Mouse (Mus musculus): ENCODE measurements around the gene Foxp1.

Foxp1 gene

DNA sequence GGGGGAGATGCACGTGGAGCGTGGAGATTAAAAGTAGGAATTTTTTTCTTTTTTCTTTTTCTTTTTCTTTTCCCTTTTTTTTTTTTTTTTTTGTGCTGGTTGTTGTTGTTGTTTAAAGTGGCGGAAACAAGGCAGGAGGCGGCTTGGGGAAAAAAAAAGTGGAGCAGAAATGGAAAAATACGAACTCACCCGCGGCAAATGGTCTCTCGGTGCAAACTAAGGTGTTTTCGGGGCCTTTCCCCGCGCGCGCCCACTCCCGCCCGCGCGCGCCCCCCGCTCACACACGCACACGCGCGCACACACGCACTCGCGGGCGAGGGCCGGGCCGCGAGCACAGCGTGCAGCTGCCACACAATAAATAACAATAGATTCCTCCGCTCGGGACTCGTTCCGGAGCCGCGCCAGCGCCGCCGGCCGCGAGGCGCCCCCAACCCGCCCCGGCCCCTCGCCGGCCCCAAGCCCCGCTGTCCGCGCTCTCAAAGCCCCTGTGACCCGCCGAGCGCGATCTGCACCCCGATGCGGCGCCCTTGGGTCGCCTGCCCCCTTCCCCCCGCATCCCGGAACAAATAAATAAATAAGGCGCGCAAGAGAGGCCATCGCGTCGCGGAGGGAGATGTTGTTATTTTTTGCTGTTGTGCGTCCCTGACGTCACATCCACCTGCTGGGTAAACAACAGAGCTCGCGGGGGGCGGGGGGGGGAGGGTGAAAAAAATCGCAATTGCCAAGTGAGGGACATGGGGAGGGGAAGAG is at the start of gene Foxp1:
TSS of gene Foxp1 (minus strand) at position 363 of the 750 bp plus-strand sequence.
- peak; percentile 65 to 66 for DNase-seq (ENCODE audit: low spot score in 2 of 2)

DNA sequence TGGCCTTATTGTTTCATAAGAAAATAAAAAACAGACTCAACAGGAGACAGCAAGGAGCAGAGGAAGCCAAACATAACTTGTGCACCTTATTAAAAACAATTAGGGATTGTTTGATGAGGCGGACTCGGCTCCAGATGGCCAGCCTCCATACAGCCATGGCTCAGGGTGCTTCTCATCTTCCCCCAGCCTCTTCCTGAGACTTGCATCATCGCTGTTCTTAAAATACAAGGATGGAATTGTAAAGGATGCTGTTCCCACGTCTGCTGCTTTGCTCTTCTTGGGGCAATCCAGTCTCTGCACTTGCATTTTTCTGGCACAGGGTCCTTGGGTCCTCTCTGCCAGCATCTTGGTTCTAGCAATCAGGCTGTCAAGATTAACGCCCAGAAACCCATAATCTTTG is 49.5 kb upstream of the Foxp1 start:
- no peak for DNase-seq (ENCODE audit: low spot score in 2 of 2)

DNA sequence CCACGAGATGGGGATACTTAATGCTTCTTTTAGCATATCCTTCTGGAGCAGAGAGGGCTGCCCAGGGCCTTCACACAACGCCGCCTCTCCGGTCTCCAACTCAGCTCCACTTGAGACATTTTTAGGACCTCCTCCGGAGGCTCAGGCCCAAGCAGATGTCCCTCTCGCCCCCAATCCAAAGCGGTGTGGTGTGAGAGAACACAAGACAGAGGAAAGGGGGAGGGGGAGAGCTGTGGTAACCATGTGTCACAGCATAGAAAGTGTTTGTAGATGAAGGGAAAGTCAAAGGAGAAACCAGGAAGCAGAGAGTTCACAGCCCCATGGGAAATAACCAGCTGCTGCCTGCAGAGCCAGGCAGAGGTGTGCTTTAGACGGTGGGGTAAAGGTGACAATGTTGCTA is 44.4 kb upstream of the Foxp1 start:
- DNase-seq (ENCODE audit: low spot score in 2 of 2), result no peak

DNA sequence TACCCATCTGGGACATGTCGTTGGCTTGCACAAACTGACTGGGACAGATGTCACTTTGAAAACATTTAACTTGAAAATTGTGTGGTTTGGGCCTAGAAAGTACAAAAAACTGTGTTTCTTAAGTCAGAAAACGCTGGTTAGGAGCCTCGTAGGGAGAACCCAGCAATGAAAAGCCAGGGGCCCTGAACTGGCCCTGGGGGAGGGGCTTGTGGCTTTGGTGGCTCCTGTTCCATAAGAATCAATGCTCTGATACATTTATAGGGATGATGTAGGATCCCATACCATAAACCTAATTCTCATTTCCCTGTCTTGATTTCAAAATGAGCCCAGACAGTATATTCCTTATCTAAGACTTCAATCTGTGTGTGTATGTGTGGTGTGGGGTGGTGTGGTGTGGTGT is 42.2 kb upstream of the Foxp1 start:
- DNase-seq (ENCODE audit: low spot score in 2 of 2), result no peak

DNA sequence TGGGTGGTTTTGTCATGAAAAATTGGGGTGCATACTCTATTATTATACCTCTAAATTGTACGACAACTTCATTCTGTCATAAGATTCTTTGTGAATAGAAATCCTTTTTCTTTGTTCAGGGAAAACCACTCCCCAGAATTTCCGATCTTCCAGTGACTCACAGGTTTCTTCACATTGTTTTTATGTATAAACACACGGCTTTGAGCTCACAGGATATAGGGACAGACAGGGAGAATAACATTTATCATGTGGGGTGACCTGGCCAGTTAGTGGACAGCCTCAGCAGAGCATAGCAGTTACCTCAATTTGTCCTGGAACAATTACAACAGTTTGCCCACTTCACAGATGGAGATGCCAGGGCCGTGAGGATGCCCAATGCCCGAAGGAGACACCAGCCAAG is 34.4 kb upstream of the Foxp1 start:
- DNase-seq (ENCODE audit: low spot score in 2 of 2), result no peak

DNA sequence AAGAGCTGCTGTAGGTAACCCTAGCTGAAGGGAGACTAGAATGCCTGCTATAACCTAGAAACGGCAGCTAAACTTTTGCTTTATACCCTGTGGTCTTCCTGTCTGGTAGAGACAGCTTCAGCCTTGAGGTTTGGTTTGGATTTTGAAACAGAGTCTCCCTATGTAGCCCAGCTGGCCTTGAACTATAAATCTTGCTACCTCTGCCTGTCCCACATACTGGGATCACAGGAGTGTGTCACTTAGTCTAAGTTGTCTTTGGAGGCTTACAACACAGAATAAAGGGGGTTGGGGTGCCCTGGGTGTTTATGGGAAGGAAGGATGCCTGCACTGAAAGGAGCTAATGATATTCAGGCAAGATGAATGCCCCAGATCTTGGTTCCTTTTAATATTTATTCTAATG is 30.3 kb upstream of the Foxp1 start:
- no peak for DNase-seq (ENCODE audit: low spot score in 2 of 2)

DNA sequence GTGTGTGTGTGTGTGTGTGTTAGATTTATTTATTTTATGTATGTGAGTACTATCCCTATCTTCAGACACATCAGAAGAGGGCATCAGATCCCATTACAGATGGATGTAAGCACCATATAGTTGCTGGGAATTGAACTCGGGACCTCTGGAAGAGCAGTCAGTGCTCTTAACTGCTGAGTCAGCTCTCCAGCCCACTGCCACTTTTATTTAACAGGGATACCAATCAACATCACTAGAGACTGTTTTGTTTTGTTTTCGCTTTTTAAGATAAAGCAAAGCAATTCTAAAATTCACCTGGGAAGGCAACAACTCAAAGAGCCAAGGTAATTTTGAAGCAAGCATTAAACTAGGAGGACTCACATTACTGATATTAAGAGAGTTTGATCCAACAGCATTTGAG is 23.9 kb upstream of the Foxp1 start:
- DNase-seq (ENCODE audit: low spot score in 2 of 2), result no peak

DNA sequence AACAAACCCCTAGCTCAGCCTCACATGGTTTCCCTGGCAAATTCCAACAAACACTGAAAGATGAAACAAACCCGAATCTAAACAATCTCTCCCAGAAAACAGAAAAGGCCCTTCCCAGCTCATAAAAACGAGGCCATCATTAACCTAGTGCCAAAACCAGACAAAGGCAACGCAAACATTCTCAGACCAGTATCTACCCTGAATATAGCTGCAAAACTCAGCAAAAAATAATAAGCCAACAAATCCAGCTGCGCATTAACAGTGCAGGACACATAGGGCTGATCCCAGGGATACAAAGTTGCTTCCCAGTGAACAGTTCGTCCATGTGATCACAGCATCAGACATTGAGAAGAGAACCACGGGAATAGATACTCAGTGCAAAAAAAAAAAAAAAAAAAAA is 22.9 kb upstream of the Foxp1 start:
- DNase-seq (ENCODE audit: low spot score in 2 of 2), result no peak

DNA sequence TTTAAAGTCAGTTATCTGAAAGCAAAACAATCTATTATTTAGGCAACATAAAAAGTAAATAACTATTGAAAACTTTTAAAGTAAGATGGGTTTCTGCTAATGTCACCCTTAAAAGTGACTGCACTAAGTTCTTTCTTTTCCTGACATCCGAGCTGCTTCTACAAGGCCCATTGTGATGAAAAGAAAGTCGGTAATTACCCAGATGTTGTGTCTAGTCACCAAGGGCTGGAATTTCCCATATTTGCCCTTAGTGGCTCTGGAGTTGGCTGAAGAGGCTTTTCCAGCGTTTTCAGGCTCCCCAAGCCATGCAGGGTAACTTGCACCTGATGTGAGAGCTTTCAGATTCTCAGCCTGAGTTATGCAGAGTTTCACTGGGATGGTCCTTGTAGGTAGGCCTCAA is 18.6 kb upstream of the Foxp1 start:
- no peak for DNase-seq (ENCODE audit: low spot score in 2 of 2)

DNA sequence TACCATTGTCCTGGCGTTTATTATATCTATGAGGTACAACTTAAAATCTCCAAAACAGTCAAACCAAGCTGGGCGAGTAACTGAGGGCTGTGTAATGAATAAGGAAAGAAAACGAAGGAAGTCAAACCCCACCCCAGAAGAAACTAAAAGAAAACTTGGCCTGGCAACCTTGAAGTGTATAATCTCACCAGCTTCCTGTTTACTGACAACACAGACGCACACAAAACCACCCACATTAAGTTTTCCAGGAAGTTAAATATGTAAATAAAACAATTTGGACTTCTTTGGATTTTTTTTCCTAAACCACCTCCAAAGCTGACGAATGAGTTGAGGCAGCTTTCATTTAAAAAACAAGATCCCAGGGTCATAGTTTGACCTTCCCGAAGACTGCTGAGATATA is 18.1 kb upstream of the Foxp1 start:
- no peak for DNase-seq (ENCODE audit: low spot score in 2 of 2)

DNA sequence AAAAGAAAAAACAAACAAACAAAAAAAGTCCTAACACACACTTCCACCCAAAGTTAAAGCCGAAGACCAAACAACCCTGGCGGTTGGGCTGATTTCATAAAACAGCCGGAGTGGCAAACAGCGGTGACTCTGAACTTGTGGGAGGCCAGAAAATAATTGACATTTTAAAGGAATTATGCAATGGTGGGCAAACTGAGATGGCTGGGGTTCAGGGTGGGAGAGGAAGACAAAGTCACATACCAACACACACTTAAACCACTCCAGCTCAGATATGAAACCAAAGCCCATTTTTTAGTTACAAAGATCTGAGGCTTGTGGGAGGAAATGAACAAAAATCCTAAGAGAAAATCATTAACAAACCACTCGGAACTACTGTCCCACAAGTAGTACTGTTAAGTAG is 17.6 kb upstream of the Foxp1 start:
- no peak for DNase-seq (ENCODE audit: low spot score in 2 of 2)

DNA sequence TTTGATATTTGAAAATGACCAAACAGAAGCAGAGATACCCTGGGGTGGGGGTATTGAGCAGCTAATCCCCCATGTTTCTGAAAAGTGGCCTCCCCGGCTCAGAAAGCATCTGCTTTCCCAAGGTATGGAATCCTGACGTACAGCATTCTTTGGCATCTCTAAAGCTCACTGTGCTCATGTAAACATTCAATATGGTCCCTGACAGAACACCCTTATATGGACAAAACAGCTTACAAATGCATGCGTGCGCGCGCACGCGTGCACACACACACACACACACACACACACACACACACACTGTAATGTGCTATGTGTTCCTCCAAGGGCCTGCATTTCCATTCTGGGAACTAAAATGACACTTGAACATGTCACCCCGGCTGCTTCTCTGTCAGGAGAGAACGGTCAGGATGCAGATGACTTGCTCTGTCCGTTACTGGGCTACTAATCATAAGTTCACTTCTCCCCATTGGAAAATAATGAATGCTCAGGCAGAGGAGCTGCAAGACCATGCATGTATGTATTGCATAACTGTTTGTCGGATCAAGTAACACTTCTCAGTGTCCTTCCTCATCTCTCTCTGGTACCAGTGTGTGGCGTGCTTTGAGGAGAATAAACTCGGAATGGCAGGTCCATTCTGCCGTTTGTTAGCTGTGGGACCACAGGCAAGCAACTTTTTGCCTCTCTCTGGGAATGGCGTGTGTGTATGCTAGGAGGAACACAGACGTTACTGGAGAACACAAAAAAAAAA is 15.8 kb upstream of the Foxp1 start:
- no peak for DNase-seq (ENCODE audit: low spot score in 2 of 2)

DNA sequence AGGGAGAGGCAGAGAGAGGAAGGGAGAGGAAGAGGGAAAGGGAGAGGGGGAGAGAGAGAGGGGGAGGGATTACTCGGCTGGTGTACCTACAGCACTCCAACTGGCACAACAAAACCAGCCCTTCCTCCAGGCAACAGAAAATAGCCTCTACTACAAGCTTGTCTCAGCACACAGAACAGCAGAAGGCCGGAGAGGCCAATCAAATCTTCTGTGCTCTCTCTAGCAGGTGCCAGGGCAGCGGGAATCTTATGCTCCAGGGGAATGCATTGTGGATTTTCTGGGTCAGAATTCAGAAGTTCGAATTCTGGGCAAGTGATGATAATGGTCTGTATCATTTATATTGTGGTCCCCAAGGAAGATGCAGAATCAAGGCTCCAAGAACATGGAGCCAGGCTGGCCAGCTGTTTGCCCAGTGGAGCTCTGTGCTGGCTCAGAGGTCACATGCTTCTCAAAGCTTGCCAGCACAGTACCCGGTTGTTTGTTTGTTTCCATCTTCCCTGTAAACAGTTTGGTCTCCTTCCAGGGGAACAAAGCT is 11.8 kb upstream of the Foxp1 start:
- no peak for DNase-seq (ENCODE audit: low spot score in 2 of 2)

DNA sequence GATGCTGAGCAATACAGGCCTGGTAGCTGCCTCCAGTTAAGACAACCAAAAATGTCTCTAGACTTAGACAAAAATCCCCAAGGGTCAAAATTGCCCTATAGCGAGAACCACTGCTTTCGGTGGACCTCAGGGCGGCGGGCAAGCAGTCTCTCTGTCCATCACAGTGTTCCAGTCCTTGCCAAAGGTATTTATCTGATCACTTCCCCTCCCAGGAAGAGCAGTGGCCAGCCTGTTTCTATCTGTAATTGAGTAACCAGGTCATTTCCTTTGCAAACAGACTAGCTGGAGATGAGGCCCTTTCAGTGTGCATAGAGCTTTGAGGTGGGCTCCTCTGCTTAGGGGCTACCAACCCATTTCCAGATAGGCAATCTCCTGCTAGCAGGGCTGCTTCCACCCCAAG is 9.9 kb upstream of the Foxp1 start:
- DNase-seq (ENCODE audit: low spot score in 2 of 2), result no peak

DNA sequence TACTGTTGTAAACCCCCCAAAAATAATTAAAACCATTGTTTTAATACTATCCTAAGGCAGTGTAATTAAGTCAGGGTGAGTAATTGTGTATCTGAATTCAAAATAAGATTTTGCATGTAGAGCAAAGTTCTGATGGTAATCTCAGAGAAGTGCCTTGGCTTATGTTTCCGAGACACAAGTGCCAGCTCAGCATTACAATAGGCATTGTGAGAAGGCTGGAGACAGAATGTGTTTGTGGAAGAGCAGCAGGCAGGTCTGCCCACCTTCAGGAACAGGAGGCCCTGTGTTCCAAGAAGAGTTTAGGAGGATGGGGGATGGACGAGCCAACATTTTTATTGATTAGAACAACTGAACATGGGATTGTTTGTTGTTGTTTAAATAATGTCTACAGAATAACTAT is 6.5 kb upstream of the Foxp1 start:
- DNase-seq (ENCODE audit: low spot score in 2 of 2), result no peak

DNA sequence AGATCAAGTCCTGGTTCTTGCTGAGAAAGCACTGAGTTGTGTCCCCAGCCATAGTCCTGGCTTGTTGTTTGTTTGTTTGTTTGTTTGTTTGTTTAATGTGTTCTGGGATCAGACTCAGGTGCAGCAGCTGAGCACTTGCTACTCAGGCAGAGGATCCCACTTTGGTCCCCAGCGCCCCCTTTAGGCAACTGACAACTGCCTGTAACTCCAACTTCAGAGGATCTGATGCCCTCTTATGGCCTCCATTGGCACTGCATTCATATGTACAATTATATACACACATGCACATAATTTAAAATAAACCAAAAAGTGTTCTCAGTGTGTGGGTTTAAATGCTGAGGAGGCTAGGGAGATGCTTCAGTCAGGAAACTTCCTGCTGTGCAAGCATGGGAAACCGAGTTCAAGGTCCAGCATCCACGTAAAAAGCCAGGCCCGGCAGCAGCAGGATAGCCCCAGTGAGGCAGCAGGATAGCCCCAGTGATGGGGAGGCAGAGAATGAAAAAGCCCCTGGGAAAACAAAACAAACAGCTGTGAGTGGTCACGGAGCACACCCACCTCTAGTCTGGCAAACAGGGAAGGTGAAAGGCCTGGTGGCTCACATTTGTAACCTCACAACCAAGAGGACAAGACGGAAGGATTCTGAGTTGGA is 5.1 kb upstream of the Foxp1 start:
- DNase-seq (ENCODE audit: low spot score in 2 of 2), result no peak

DNA sequence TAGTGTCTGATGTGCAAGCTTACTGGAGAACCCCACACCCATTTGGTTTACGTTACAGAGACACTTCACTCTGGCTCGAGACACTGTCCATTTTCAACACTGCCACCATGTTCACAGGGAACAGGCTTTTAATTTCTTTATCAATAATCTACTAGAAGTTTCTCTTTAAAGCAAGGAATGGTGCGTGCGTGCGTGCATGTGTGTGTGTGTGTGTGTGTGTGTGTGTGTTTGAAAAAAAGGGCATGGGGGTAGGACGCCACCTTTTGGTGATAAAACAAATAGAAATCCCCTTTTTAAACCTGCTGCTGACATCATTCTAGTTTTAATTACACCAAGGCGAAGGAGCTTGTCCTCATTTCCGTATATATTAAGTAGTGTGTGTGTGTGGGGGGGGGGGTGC is 2.8 kb upstream of the Foxp1 start:
- DNase-seq (ENCODE audit: low spot score in 2 of 2), result no peak

DNA sequence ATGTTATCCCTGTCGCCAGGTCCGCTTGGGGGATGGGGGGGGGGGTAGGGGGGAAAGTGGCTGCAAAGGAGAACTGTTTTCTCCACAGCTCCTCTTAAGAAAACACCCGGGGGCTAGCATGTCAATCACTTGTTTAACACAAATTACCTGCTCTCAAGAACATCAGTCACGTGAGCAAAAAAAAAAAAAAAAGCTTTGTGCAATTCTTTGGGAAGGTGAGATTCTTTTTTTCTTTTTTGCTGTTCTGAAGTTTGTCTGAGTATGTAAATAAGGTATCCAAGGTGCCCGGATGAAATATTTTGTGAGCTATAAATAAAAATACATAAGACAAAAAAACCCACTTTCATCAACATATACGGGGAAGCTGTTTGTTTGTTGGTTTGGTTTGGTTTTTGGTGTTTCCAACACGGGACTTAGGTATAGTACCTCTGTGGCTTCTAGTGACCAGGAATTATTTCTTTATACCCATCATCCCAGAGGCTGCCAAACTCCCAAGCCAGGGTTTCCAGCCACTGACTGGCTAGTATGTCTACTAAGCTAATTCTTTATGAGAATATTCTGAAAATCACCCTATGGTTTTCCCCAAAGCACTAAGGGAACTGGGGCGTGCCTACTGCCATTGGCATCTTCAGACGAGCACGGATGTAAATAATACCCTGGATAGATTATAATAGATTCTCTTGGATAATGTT is 1.3 kb upstream of the Foxp1 start:
- DNase-seq (ENCODE audit: low spot score in 2 of 2), result no peak

DNA sequence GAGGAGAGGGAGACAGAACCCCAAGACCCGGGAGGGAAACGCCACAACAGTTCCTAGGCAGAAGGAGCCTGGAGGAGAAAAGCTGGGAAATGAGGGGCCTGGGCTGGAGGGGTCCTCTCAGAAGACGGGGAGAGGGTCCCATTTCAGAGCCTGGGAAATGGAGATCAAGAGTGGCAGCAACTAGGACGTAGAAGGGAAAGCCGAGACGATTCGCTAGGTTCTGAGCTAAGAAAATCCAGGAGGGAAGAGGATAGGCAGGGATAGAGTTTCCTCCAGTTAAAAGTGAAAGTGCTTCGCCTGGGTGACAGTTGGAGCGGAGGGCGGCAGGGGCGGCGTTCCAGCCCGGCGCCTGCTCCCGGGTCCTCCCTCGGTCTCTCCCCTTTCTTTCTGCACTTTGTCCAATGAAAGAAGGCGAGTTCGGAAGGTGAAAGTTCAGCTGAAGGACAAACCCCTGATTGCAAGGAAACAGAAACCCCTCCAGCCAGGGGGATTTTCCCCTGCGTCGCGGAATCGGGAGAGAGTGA is 650 bp upstream of the Foxp1 start:
- peak; percentile 70 to 72 for DNase-seq (ENCODE audit: low spot score in 2 of 2)

DNA sequence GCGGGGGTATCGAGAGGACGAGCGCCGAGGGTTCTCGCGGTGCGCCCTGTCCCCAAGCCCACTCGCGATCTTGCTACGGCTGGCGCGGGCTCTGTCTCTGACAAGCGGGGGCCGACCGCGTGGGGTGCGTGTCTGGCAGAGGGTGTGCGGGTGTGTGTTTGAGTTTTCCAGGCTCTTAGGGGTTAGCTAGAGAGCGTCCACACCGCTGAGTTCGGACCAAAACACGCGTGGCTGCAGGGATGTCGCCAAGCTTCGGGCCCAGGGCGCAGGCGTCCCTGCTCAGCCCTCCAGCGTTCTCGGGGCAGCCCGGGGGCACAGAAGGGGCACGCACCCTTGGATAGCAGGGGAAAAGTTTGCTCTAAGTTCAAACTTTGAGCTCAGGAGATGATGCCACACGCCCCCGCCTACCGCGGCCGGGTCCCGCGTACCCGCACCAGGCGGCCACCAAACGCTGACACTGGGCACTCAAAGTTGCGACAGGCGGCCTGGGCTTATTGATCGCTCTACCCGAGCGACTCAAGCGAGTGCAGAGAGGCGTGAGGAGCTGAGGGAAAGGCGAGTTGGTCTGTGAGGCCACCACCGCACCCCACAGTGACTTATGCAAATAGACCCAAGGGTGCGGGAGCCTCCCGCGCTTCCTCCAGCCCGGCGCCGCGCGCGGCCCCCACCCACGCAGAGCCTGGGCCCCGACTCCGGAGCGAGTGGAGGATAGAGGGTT is 721 bp downstream of the Foxp1 start:
- peak; percentile 35 to 62 for DNase-seq (ENCODE audit: low spot score in 2 of 2)

DNA sequence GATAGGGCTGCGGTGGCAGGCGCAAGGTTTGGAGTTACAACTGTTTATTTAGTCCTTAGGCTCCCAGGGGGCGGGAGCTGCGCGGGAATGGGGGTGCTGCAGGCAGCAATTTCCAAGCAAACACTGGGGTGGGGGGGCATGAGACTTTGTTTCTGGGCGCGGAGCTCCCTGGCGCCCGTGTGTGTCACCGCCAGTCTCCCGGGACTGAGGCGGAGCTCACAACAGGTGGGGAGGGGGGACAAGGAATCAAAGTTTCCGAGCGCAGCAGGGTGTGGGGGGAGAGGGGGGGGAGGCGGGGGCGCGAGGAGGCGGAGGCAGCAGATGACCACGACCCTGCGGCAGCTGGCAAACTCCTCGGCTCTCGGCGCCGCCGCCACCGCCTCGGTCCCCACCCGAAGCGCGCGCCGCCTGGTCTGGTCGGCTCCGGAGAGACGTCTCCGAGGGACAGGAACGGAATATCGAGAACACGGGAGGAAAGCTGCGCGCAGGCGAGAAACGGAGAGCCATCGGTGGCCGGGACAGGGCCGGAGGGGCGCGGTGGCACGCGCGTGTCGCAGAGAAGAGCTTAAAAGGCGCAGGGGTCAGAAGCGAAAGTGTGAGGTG is 1.4 kb downstream of the Foxp1 start:
- DNase-seq (ENCODE audit: low spot score in 2 of 2), result peak; percentile 56 to 71
